Mouse (Mus musculus): Measurements from ENCODE around the gene Fam19a1. TPM values are rescaled to one million over a fixed set of nuclear protein-coding genes. Genes with fewer than 3 reads are reported as not detected.

Gene Fam19a1
- polyA plus RNA-seq, 1 experiment from 2014 or later: 2.3 TPM

GRCm38 (mm10) chr6:96648742-96649141 is 535.8 kb downstream of the Fam19a1 start:
- no peak overlapping the region for H3K4me2 ChIP-seq (replicated peaks; ENCODE audit: low read depth, low read length)
- no peaks in the 10 kb centered on the region for H3K4me1 ChIP-seq (ENCODE audit: insufficient read depth, low read depth, low read length)
- 82% methylated on average over 2 of the region's 2 CpGs for WGBS
- no peak overlapping the region for H3K9ac ChIP-seq (replicated peaks; ENCODE audit: low read depth)
- H3K9me3 ChIP-seq (ENCODE audit: low read length): no peaks in the 10 kb centered on the region
- peak; percentile 18 for DNase-seq (ENCODE audit: low spot score)
- no peaks in the 10 kb centered on the region for H3K36me3 ChIP-seq (ENCODE audit: insufficient read depth, low read length)
- no peak for ATAC-seq
- no peak overlapping the region for H3K4me3 ChIP-seq (ENCODE audit: low read depth, low read length)
- no peak overlapping the region for H3K27ac ChIP-seq (ENCODE audit: low read length)
- no peaks in the 10 kb centered on the region for H3K27me3 ChIP-seq (replicated peaks; ENCODE audit: insufficient read depth, low read length)
- TF ChIP-seq CTCF (IDR thresholded peaks at IDR 0.05): no peak
- no peak for TF ChIP-seq EP300 (IDR thresholded peaks at IDR 0.05)

DNA sequence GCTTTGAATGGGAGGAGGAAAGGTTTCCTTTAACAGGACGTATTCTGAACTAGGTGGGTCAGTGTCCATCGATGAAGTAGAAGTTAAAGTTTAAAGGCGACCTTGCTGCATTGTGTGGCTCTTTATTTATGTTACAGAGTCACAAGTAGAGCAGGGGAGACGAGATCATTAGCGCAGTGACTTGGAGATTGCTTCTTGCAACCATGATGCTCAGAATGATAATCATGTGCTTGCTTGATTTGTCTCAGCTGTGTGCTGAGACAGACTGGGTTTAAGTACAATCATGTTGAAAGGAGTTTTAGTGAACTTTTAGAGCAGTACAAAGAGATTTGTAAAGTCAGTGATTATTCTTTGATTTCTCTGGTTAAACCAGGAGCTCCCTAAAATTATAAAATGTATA is 536.3 kb downstream of the Fam19a1 start:
- Histone ChIP-seq H3K27me3 (replicated peaks; ENCODE audit: insufficient read depth, low read length) (no peaks in the 10 kb centered on the region), H3K27ac (ENCODE audit: low read length) (no peak overlapping the region), H3K36me3 (ENCODE audit: insufficient read depth, low read length) (no peaks in the 10 kb centered on the region), H3K4me3 (ENCODE audit: low read depth, low read length) (no peak overlapping the region), H3K4me2 (replicated peaks; ENCODE audit: low read depth, low read length) (no peak overlapping the region), H3K9ac (replicated peaks; ENCODE audit: low read depth) (no peak overlapping the region), H3K4me1 (ENCODE audit: insufficient read depth, low read depth, low read length) (no peaks in the 10 kb centered on the region), H3K9me3 (ENCODE audit: low read length) (no peaks in the 10 kb centered on the region)
- TF ChIP-seq EP300 (IDR thresholded peaks at IDR 0.05) (no peak), CTCF (IDR thresholded peaks at IDR 0.05) (no peak)
- WGBS: 46% methylated on average over 5 of the region's 5 CpGs
- ATAC-seq (peak; percentile 52; the same call in 1 of the 2 replicates), DNase-seq (ENCODE audit: low spot score) (peak; percentile 19)

GRCm38 (mm10) chr6:96666311-96666710 is 553.4 kb downstream of the Fam19a1 start:
- TF ChIP-seq CTCF (IDR thresholded peaks at IDR 0.05) (no peak), EP300 (IDR thresholded peaks at IDR 0.05) (no peak)
- no peak overlapping the region for H3K4me2 ChIP-seq (replicated peaks; ENCODE audit: low read depth, low read length)
- no peak for ATAC-seq
- H3K4me3 ChIP-seq (ENCODE audit: low read depth, low read length): no peak overlapping the region
- no peak for DNase-seq (ENCODE audit: low spot score)
- H3K27me3 ChIP-seq (replicated peaks; ENCODE audit: insufficient read depth, low read length): no peaks in the 10 kb centered on the region
- H3K4me1 ChIP-seq (ENCODE audit: insufficient read depth, low read depth, low read length): no peaks in the 10 kb centered on the region
- H3K36me3 ChIP-seq (ENCODE audit: insufficient read depth, low read length): no peaks in the 10 kb centered on the region
- no peak overlapping the region for H3K9ac ChIP-seq (replicated peaks; ENCODE audit: low read depth)
- WGBS: 37% methylated on average over 1 of the region's 1 CpGs
- H3K9me3 ChIP-seq (ENCODE audit: low read length): no peaks in the 10 kb centered on the region
- H3K27ac ChIP-seq (ENCODE audit: low read length): no peak overlapping the region

DNA sequence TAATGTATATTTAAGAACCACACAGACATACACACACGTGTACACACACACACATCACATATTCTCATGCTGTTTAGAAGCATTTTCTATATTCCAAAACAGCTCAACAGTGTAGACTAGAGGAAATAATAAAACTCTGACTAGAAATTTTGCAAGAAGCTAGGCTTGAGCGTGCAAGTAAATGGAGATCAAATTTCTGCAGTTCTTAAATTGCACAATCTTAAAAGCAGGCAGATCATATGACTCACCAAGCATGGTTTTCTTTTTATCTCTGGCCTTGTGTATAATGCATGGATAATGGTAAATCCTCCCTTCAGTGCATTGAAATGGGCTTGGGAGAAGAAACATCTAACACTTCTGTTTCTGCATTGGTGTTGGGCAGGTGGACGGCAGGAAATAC is 564.9 kb downstream of the Fam19a1 start:
- no peak for TF ChIP-seq EP300 (IDR thresholded peaks at IDR 0.05)
- TF ChIP-seq CTCF (IDR thresholded peaks at IDR 0.05): no peak
- Histone ChIP-seq H3K36me3 (ENCODE audit: insufficient read depth, low read length) (no peaks in the 10 kb centered on the region), H3K9ac (replicated peaks; ENCODE audit: low read depth) (no peak overlapping the region), H3K27ac (ENCODE audit: low read length) (no peak overlapping the region), H3K4me1 (ENCODE audit: insufficient read depth, low read depth, low read length) (no peaks in the 10 kb centered on the region), H3K9me3 (ENCODE audit: low read length) (no peaks in the 10 kb centered on the region), H3K4me2 (replicated peaks; ENCODE audit: low read depth, low read length) (no peak overlapping the region), H3K4me3 (ENCODE audit: low read depth, low read length) (no peak overlapping the region), H3K27me3 (replicated peaks; ENCODE audit: insufficient read depth, low read length) (no peaks in the 10 kb centered on the region)
- DNase-seq (ENCODE audit: low spot score) (peak; percentile 34), ATAC-seq (no peak)
- 69% methylated on average over 3 of the region's 3 CpGs for WGBS

Other genes with a start within 250 kb of the Fam19a1 start
- gene 1700123L14Rik, start 53.1 kb downstream of the Fam19a1 start, polyA plus RNA-seq (2015; fragmentation: Nextera tagmentation; extraction: Ambion mirVana): not detected in 2 replicates

Measured in lung, postnatal 0 days (tissue).